Comparison of ENCODE assay signal across 9 mouse cellular contexts in genomic region chr8:110859651-110860501, GRCm38 (mm10). TPM values are rescaled to one million over a fixed set of nuclear protein-coding genes. Genes with fewer than 3 reads are reported as not detected.
A peak's percentile ranks its signal among the peaks of the same experiment; 100 is the strongest.
DNase-seq lines count a peak whose midpoint lies in the region; ATAC-seq and TF ChIP-seq lines count a peak whose summit lies in the region.
"Had no signal": no experiment of that assay in that cellular context is flagged by ENCODE, and none has a peak within 500 bp of the region (broad histone marks: within the 10 kb centered on the region; RNA-seq: fewer than 3 reads in every experiment).

No protein-coding gene starts in this region.

- no peak for ATAC-seq in forebrain, embryonic 14.5 days
- ATAC-seq in forebrain, embryonic 11.5 days (replicated peaks; ENCODE audit: low FRiP score), result no peak
- no peak for ATAC-seq in neural tube, embryonic 11.5 days (ENCODE audit: insufficient read depth, low FRiP score, low TSS enrichment)
- no peak for ATAC-seq in neural tube, embryonic 15.5 days (ENCODE audit: low FRiP score)

- H3K9me3 ChIP-seq in forebrain, embryonic 14.5 days (replicated peaks; ENCODE audit: control insufficient read depth, low read length), result no peaks in the 10 kb centered on the region
- no peaks in the 10 kb centered on the region for H3K9me3 ChIP-seq in forebrain, embryonic 11.5 days (ENCODE audit: control insufficient read depth, low read length)
- no peaks in the 10 kb centered on the region for H3K9me3 ChIP-seq in neural tube, embryonic 11.5 days (ENCODE audit: control insufficient read depth, low read length)
- no peaks in the 10 kb centered on the region for H3K9me3 ChIP-seq in neural tube, embryonic 15.5 days (replicated peaks)
- H3K9me3 ChIP-seq: limb, embryonic 13.5 days had no signal

- no peak overlapping the region for H3K4me2 ChIP-seq in forebrain, embryonic 14.5 days (ENCODE audit: low read length)
- no peak overlapping the region for H3K4me2 ChIP-seq in forebrain, embryonic 11.5 days (ENCODE audit: low read depth, low read length, severe bottlenecking)
- no peak overlapping the region for H3K4me2 ChIP-seq in neural tube, embryonic 11.5 days (ENCODE audit: low read depth)
- no peak overlapping the region for H3K4me2 ChIP-seq in neural tube, embryonic 15.5 days
- H3K4me2 ChIP-seq: limb, embryonic 13.5 days had no signal

- H3K9ac ChIP-seq in forebrain, embryonic 14.5 days (ENCODE audit: low read length), result no peak overlapping the region
- no peak overlapping the region for H3K9ac ChIP-seq in forebrain, embryonic 11.5 days (ENCODE audit: low read length)
- no peak overlapping the region for H3K9ac ChIP-seq in neural tube, embryonic 11.5 days (ENCODE audit: low read length)
- no peak overlapping the region for H3K9ac ChIP-seq in neural tube, embryonic 15.5 days (replicated peaks)
- H3K9ac ChIP-seq: limb, embryonic 13.5 days had no signal

- H3K36me3 ChIP-seq in forebrain, embryonic 14.5 days (ENCODE audit: control insufficient read depth, insufficient read depth, low read length), result peaks cover 91% of the 10 kb centered on the region
- no peaks in the 10 kb centered on the region; the same call in 1 of the 2 replicates for H3K36me3 ChIP-seq in forebrain, embryonic 11.5 days (ENCODE audit: control insufficient read depth, insufficient read depth, low read length)
- H3K36me3 ChIP-seq in neural tube, embryonic 11.5 days (ENCODE audit: control insufficient read depth, insufficient read depth, low read length), result peaks cover 10% of the 10 kb centered on the region
- peaks cover 83% of the 10 kb centered on the region for H3K36me3 ChIP-seq in neural tube, embryonic 15.5 days
- H3K36me3 ChIP-seq in splenic B cell, adult 2 months (ENCODE audit: control insufficient read depth, insufficient read depth, low read length, poor library complexity, severe bottlenecking), result peaks cover 9% of the 10 kb centered on the region

- 79% methylated on average over 7 of the region's 7 CpGs for WGBS in forebrain, embryonic 14.5 days
- WGBS in forebrain, embryonic 11.5 days, result 91% methylated on average over 7 of the region's 7 CpGs
- WGBS in neural tube, embryonic 11.5 days, result 88% methylated on average over 7 of the region's 7 CpGs
- 86% methylated on average over 7 of the region's 7 CpGs for WGBS in neural tube, embryonic 15.5 days

- no peak overlapping the region for H3K27ac ChIP-seq in forebrain, embryonic 14.5 days (ENCODE audit: low read depth, low read length)
- H3K27ac ChIP-seq in forebrain, embryonic 11.5 days (ENCODE audit: low read depth, low read length), result no peak overlapping the region
- no peak overlapping the region for H3K27ac ChIP-seq in neural tube, embryonic 11.5 days (ENCODE audit: low read depth, low read length)
- no peak overlapping the region for H3K27ac ChIP-seq in neural tube, embryonic 15.5 days (replicated peaks)
- no peak overlapping the region for H3K27ac ChIP-seq in cortical plate, adult 2 months (ENCODE audit: insufficient read depth, low read length)
- H3K27ac ChIP-seq: limb, embryonic 13.5 days had no signal

- no peaks in the 10 kb centered on the region for H3K27me3 ChIP-seq in forebrain, embryonic 14.5 days (replicated peaks; ENCODE audit: control insufficient read depth, insufficient read depth, low read length)
- H3K27me3 ChIP-seq in forebrain, embryonic 11.5 days (ENCODE audit: control insufficient read depth, insufficient read depth, low read length), result no peaks in the 10 kb centered on the region
- H3K27me3 ChIP-seq in neural tube, embryonic 11.5 days (ENCODE audit: control insufficient read depth, insufficient read depth, low read length), result no peaks in the 10 kb centered on the region
- H3K27me3 ChIP-seq in neural tube, embryonic 15.5 days (replicated peaks), result no peaks in the 10 kb centered on the region
- no peaks in the 10 kb centered on the region for H3K27me3 ChIP-seq in splenic B cell, adult 2 months (ENCODE audit: control insufficient read depth, insufficient read depth, low read length, poor library complexity, severe bottlenecking)
- H3K27me3 ChIP-seq: limb, embryonic 13.5 days had no signal

- DNase-seq in forebrain, embryonic 14.5 days (ENCODE audit: low spot score), result peak; percentile 18
- DNase-seq in forebrain, embryonic 11.5 days (ENCODE audit: low spot score), result no peak
- peak; percentile 18 for DNase-seq in neural tube, embryonic 11.5 days (ENCODE audit: low spot score)
- peak; percentile 74 for DNase-seq in splenic B cell, adult 2 months (ENCODE audit: low read depth, low spot score)
- no peak for DNase-seq in urinary bladder, postnatal 36 days (ENCODE audit: low spot score in 2 of 2)
- DNase-seq in heart, adult 8-10 months (ENCODE audit: low spot score), result no peak

- TF ChIP-seq CTCF in cortical plate, adult 2 months (IDR thresholded peaks at IDR 0.05; ENCODE audit: extremely low read depth, insufficient read depth, low read length), result peak; percentile 37; the same call in 1 of the 2 replicates

- no peaks in the 10 kb centered on the region for H3K4me1 ChIP-seq in forebrain, embryonic 14.5 days (ENCODE audit: control insufficient read depth, insufficient read depth, low read length)
- H3K4me1 ChIP-seq in forebrain, embryonic 11.5 days (replicated peaks; ENCODE audit: control insufficient read depth, insufficient read depth, low read length), result no peaks in the 10 kb centered on the region
- no peaks in the 10 kb centered on the region for H3K4me1 ChIP-seq in neural tube, embryonic 11.5 days (ENCODE audit: control insufficient read depth, insufficient read depth, low read length)
- H3K4me1 ChIP-seq in neural tube, embryonic 15.5 days, result no peaks in the 10 kb centered on the region
- H3K4me1 ChIP-seq in cortical plate, adult 2 months (ENCODE audit: control insufficient read depth, insufficient read depth, low read length), result no peaks in the 10 kb centered on the region
- H3K4me1 ChIP-seq: limb, embryonic 13.5 days had no signal

- no peak for TF ChIP-seq POLR2A in cortical plate, adult 2 months (IDR thresholded peaks at IDR 0.05; ENCODE audit: extremely low read depth, insufficient read depth, low read length)

- H3K4me3 ChIP-seq in forebrain, embryonic 14.5 days (ENCODE audit: low read depth, low read length), result no peak overlapping the region
- H3K4me3 ChIP-seq in forebrain, embryonic 11.5 days (ENCODE audit: low read depth, low read length), result no peak overlapping the region
- no peak overlapping the region for H3K4me3 ChIP-seq in neural tube, embryonic 11.5 days (ENCODE audit: low read depth, low read length)
- no peak overlapping the region for H3K4me3 ChIP-seq in neural tube, embryonic 15.5 days (replicated peaks)
- no peak overlapping the region for H3K4me3 ChIP-seq in cortical plate, adult 2 months (ENCODE audit: insufficient read depth, low read length)
- H3K4me3 ChIP-seq: limb, embryonic 13.5 days had no signal

RNA-seq across cellular contexts. Expression of gene Sf3b3, which starts 13.3 kb away (rescaled TPM):
- polyA plus RNA-seq in forebrain, embryonic 14.5 days (2014; fragmentation: Nextera tagmentation; extraction: Ambion mirVana), result 98.5 and 111 TPM in 2 replicates
- polyA plus RNA-seq in forebrain, embryonic 11.5 days (2014; fragmentation: Nextera tagmentation; extraction: Ambion mirVana), result 231 and 232 TPM in 2 replicates
- polyA plus RNA-seq in neural tube, embryonic 11.5 days (2014; fragmentation: Nextera tagmentation; extraction: Ambion mirVana), result 201 and 217 TPM in 2 replicates
- 79.6 and 97.3 TPM in 2 replicates for polyA plus RNA-seq in neural tube, embryonic 15.5 days (2015; fragmentation: Nextera tagmentation; extraction: Ambion mirVana)
- 36.8 and 37.4 TPM in 2 replicates for polyA plus RNA-seq in cortical plate, adult 2 months (2012; rRNA removed)
- total RNA-seq in heart, adult 8-10 months (2022), result 10 to 100 TPM; 33.5 to 38.7 (median 36.1) TPM

RNA-seq across cellular contexts. Expression of gene Cog4, which starts 13.5 kb away (rescaled TPM):
- 56.1 and 61.5 TPM in 2 replicates for polyA plus RNA-seq in forebrain, embryonic 14.5 days (2014; fragmentation: Nextera tagmentation; extraction: Ambion mirVana)
- 63.9 and 64.3 TPM in 2 replicates for polyA plus RNA-seq in forebrain, embryonic 11.5 days (2014; fragmentation: Nextera tagmentation; extraction: Ambion mirVana)
- 71.0 and 73.5 TPM in 2 replicates for polyA plus RNA-seq in neural tube, embryonic 11.5 days (2014; fragmentation: Nextera tagmentation; extraction: Ambion mirVana)
- polyA plus RNA-seq in neural tube, embryonic 15.5 days (2015; fragmentation: Nextera tagmentation; extraction: Ambion mirVana), result 74.1 and 78.9 TPM in 2 replicates
- polyA plus RNA-seq in cortical plate, adult 2 months (2012; rRNA removed), result 41.8 and 42.9 TPM in 2 replicates
- total RNA-seq in heart, adult 8-10 months (2022), result 10 to 100 TPM; 63.3 to 69.4 (median 65.2) TPM

RNA-seq across cellular contexts. Expression of gene Fuk, which starts 42.4 kb away (rescaled TPM):
- polyA plus RNA-seq in forebrain, embryonic 14.5 days (2014; fragmentation: Nextera tagmentation; extraction: Ambion mirVana), result 5.5 and 5.7 TPM in 2 replicates
- polyA plus RNA-seq in forebrain, embryonic 11.5 days (2014; fragmentation: Nextera tagmentation; extraction: Ambion mirVana), result 9.5 and 11.1 TPM in 2 replicates
- polyA plus RNA-seq in neural tube, embryonic 11.5 days (2014; fragmentation: Nextera tagmentation; extraction: Ambion mirVana), result 6.4 and 7.5 TPM in 2 replicates
- polyA plus RNA-seq in neural tube, embryonic 15.5 days (2015; fragmentation: Nextera tagmentation; extraction: Ambion mirVana), result 7.3 and 7.5 TPM in 2 replicates
- polyA plus RNA-seq in cortical plate, adult 2 months (2012; rRNA removed), result 18.0 and 18.2 TPM in 2 replicates
- 1 to 10 TPM; 4.5 to 5.4 (median 4.6) TPM for total RNA-seq in heart, adult 8-10 months (2022)

RNA-seq across cellular contexts. Expression of gene Il34, which starts 54.2 kb away (rescaled TPM):
- 2.2 and 4.2 TPM in 2 replicates for polyA plus RNA-seq in forebrain, embryonic 14.5 days (2014; fragmentation: Nextera tagmentation; extraction: Ambion mirVana)
- polyA plus RNA-seq in forebrain, embryonic 11.5 days (2014; fragmentation: Nextera tagmentation; extraction: Ambion mirVana), result 0.25 and 0.29 TPM in 2 replicates
- polyA plus RNA-seq in neural tube, embryonic 11.5 days (2014; fragmentation: Nextera tagmentation; extraction: Ambion mirVana), result not detected in 2 replicates
- polyA plus RNA-seq in neural tube, embryonic 15.5 days (2015; fragmentation: Nextera tagmentation; extraction: Ambion mirVana), result 5.8 and 6.3 TPM in 2 replicates
- 103 and 108 TPM in 2 replicates for polyA plus RNA-seq in cortical plate, adult 2 months (2012; rRNA removed)
- 1 to 10 TPM; 4.3 to 8.3 (median 5.9) TPM for total RNA-seq in heart, adult 8-10 months (2022)

RNA-seq across cellular contexts. Expression of gene St3gal2, which starts 59.8 kb away (rescaled TPM):
- 12.5 and 16.1 TPM in 2 replicates for polyA plus RNA-seq in forebrain, embryonic 14.5 days (2014; fragmentation: Nextera tagmentation; extraction: Ambion mirVana)
- 16.0 and 16.5 TPM in 2 replicates for polyA plus RNA-seq in forebrain, embryonic 11.5 days (2014; fragmentation: Nextera tagmentation; extraction: Ambion mirVana)
- polyA plus RNA-seq in neural tube, embryonic 11.5 days (2014; fragmentation: Nextera tagmentation; extraction: Ambion mirVana), result 18.2 and 19.1 TPM in 2 replicates
- polyA plus RNA-seq in neural tube, embryonic 15.5 days (2015; fragmentation: Nextera tagmentation; extraction: Ambion mirVana), result 23.1 and 24.4 TPM in 2 replicates
- 57.8 and 64.8 TPM in 2 replicates for polyA plus RNA-seq in cortical plate, adult 2 months (2012; rRNA removed)
- 10 to 100 TPM; 21.3 to 25.4 (median 24.1) TPM for total RNA-seq in heart, adult 8-10 months (2022)

Comparison
In these comparisons a context has a peak if more than half of its experiments do, and no peak if none do; other contexts are left out.
1. DNase-seq: peak in forebrain, embryonic 14.5 days (single experiment), neural tube, embryonic 11.5 days (single experiment) and splenic B cell, adult 2 months (single experiment); none in forebrain, embryonic 11.5 days (single experiment), urinary bladder, postnatal 36 days (0 of 2) and heart, adult 8-10 months (single experiment).